In the genomic region with DNA sequence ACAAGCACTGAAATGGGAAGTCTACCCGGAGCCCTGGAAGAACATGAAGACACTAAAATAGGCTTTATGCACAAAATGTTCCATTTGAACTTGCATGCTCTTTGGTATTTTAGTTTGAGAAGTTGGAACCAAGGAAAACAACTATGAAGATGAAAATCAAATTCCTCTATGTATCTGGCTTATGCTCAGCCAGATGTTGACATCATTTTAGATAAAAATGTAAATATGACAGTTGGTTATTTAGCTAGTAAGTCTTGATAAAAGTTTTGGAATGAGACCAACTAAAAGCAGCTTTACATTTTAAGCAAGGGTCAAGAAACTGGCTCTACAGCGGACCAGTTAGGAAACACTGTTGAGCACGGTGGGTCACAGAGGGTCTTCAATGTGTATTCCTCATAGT, we compare ENCODE assay signal across 17 mouse cellular contexts. TPM values are rescaled to one million over a fixed set of nuclear protein-coding genes. Genes with fewer than 3 reads are reported as not detected.
DNase-seq lines count a peak whose midpoint lies in the region; ATAC-seq lines count a peak whose summit lies in the region.
"Had no signal": no experiment of that assay in that cellular context is flagged by ENCODE, and none has a peak within 500 bp of the region (broad histone marks: within the 10 kb centered on the region; RNA-seq: fewer than 3 reads in every experiment).

No protein-coding gene starts in this region.

- peaks cover 4% of the 10 kb centered on the region; the same call in 1 of the 2 replicates for H3K36me3 ChIP-seq in heart, embryonic 13.5 days
- no peaks in the 10 kb centered on the region for H3K36me3 ChIP-seq in lung, embryonic 15.5 days
- no peaks in the 10 kb centered on the region for H3K36me3 ChIP-seq in intestine, embryonic 16.5 days (ENCODE audit: control insufficient read depth, insufficient read depth, low read length)
- 0 out of 2 replicates have a peak, but pooled peaks cover 20% of the 10 kb centered on the region for H3K36me3 ChIP-seq in macrophage (ENCODE audit: inconsistent target)
- H3K36me3 ChIP-seq in hindbrain, embryonic 12.5 days = peaks cover 3% of the 10 kb centered on the region; the same call in 1 of the 2 replicates
- H3K36me3 ChIP-seq: forebrain, embryonic 15.5 days had no signal

- peaks cover 68% of the 10 kb centered on the region for H3K4me1 ChIP-seq in heart, embryonic 13.5 days
- H3K4me1 ChIP-seq in lung, embryonic 15.5 days = peaks cover 51% of the 10 kb centered on the region; the same call in 1 of the 2 replicates
- H3K4me1 ChIP-seq in intestine, embryonic 16.5 days (ENCODE audit: control insufficient read depth, insufficient read depth, low read length) = peaks cover 34% of the 10 kb centered on the region
- H3K4me1 ChIP-seq in hindbrain, embryonic 12.5 days = peaks cover 22% of the 10 kb centered on the region

- no peaks in the 10 kb centered on the region for H3K9me3 ChIP-seq in heart, embryonic 13.5 days
- no peaks in the 10 kb centered on the region for H3K9me3 ChIP-seq in lung, embryonic 15.5 days
- H3K9me3 ChIP-seq in intestine, embryonic 16.5 days (ENCODE audit: control insufficient read depth, low read length) = no peaks in the 10 kb centered on the region
- H3K9me3 ChIP-seq in hindbrain, embryonic 12.5 days (replicated peaks) = no peaks in the 10 kb centered on the region
- H3K9me3 ChIP-seq: forebrain, embryonic 15.5 days; hindbrain, embryonic 10.5 days; midbrain, embryonic 10.5 days had no signal

- intact Hi-C loops in heart, postnatal 10 days (cut with DNase I) = loop anchor here (2.0 kb wide), 1 partner anchor 18 kb away; no protein-coding TSS in a partner anchor

- ATAC-seq in heart, embryonic 13.5 days (ENCODE audit: extremely low read depth, insufficient number of reproducible peaks, low FRiP score, low TSS enrichment) = no peak
- no peak for ATAC-seq in lung, embryonic 15.5 days (ENCODE audit: borderline replicate concordance, extremely low read depth, low FRiP score, low TSS enrichment)
- no peak for ATAC-seq in intestine, embryonic 16.5 days
- no peak for ATAC-seq in hindbrain, embryonic 12.5 days (ENCODE audit: low FRiP score)
- ATAC-seq: forebrain, embryonic 15.5 days had no signal

- H3K9ac ChIP-seq in heart, embryonic 13.5 days = no peak overlapping the region
- no peak overlapping the region for H3K9ac ChIP-seq in lung, embryonic 15.5 days
- H3K9ac ChIP-seq in intestine, embryonic 16.5 days (ENCODE audit: low read depth, low read length) = no peak overlapping the region
- H3K9ac ChIP-seq in hindbrain, embryonic 12.5 days = no peak overlapping the region
- H3K9ac ChIP-seq: forebrain, embryonic 15.5 days had no signal

- peak overlapping the region; percentile 33; the same call in 1 of the 2 replicates for H3K27ac ChIP-seq in heart, embryonic 13.5 days (replicated peaks)
- peak overlapping the region; percentile 52 for H3K27ac ChIP-seq in lung, embryonic 15.5 days
- peak overlapping the region; percentile 62 for H3K27ac ChIP-seq in intestine, embryonic 16.5 days (ENCODE audit: low read length)
- peak overlapping the region; percentile 93 for H3K27ac ChIP-seq in macrophage
- H3K27ac ChIP-seq in hindbrain, embryonic 12.5 days = no peak overlapping the region
- H3K27ac ChIP-seq: hindbrain, embryonic 10.5 days; midbrain, embryonic 10.5 days had no signal

- no peak overlapping the region for H3K4me3 ChIP-seq in heart, embryonic 13.5 days
- no peak overlapping the region for H3K4me3 ChIP-seq in lung, embryonic 15.5 days
- no peak overlapping the region for H3K4me3 ChIP-seq in intestine, embryonic 16.5 days (ENCODE audit: low read length)
- no peak overlapping the region for H3K4me3 ChIP-seq in macrophage (ENCODE audit: inconsistent target)
- no peak overlapping the region for H3K4me3 ChIP-seq in hindbrain, embryonic 12.5 days
- H3K4me3 ChIP-seq: forebrain, embryonic 15.5 days; hindbrain, embryonic 10.5 days; midbrain, embryonic 10.5 days had no signal

- no peak overlapping the region for H3K4me2 ChIP-seq in heart, embryonic 13.5 days
- H3K4me2 ChIP-seq in lung, embryonic 15.5 days = no peak overlapping the region
- no peak overlapping the region for H3K4me2 ChIP-seq in intestine, embryonic 16.5 days (ENCODE audit: low read depth, low read length)
- no peak overlapping the region for H3K4me2 ChIP-seq in hindbrain, embryonic 12.5 days (replicated peaks)
- H3K4me2 ChIP-seq: forebrain, embryonic 15.5 days had no signal

- 72% methylated on average over 3 of the region's 3 CpGs for WGBS in heart, embryonic 13.5 days
- 60% methylated on average over 3 of the region's 3 CpGs for WGBS in lung, embryonic 15.5 days
- 75% methylated on average over 3 of the region's 3 CpGs for WGBS in intestine, embryonic 16.5 days
- 75% methylated on average over 3 of the region's 3 CpGs for WGBS in macrophage (ENCODE audit: missing documents)
- WGBS in hindbrain, embryonic 12.5 days = 92% methylated on average over 3 of the region's 3 CpGs

- DNase-seq in heart, postnatal 10 days = no peak
- no peak for DNase-seq in lung, adult 18-20 months
- DNase-seq: adrenal gland, adult 2 months; cerebellum, adult 11 months; cerebellum, postnatal 25 days; kidney, adult 8-10 months; layer of hippocampus, postnatal 36 days; right cerebral cortex, adult 18-20 months had no signal

- peaks cover 99% of the 10 kb centered on the region for H3K79me2 ChIP-seq in macrophage (ENCODE audit: inconsistent target)

- H3K27me3 ChIP-seq in heart, embryonic 13.5 days (replicated peaks) = no peaks in the 10 kb centered on the region
- no peaks in the 10 kb centered on the region for H3K27me3 ChIP-seq in lung, embryonic 15.5 days
- no peaks in the 10 kb centered on the region for H3K27me3 ChIP-seq in intestine, embryonic 16.5 days (replicated peaks; ENCODE audit: control insufficient read depth, insufficient read depth, low read length)
- no peaks in the 10 kb centered on the region for H3K27me3 ChIP-seq in hindbrain, embryonic 12.5 days
- H3K27me3 ChIP-seq: CH12.LX; forebrain, embryonic 15.5 days had no signal

RNA-seq across cellular contexts. Expression of a gene that starts 4.9 kb away (rescaled TPM):
- polyA plus RNA-seq in heart, embryonic 13.5 days (2015; fragmentation: Nextera tagmentation; extraction: Ambion mirVana) = 15.1 and 17.1 TPM in 2 replicates
- 10 to 100 TPM; 15.9 to 19.0 TPM for total RNA-seq in heart, postnatal 10 days (2021)
- 24.2 and 30.1 TPM in 2 replicates for polyA plus RNA-seq in lung, embryonic 15.5 days (2015; fragmentation: Nextera tagmentation; extraction: Ambion mirVana)
- 18.3 and 18.4 TPM in 2 replicates for polyA plus RNA-seq in intestine, embryonic 16.5 days (2015; fragmentation: Nextera tagmentation; extraction: Ambion mirVana)
- 100 to 1,000 TPM in 24 of 26 experiments, 10 to 100 TPM in 2; 75.0 to 334 (median 129) TPM for total RNA-seq in macrophage (2018; cell fraction: chromatin; rRNA removed)
- 100 to 1,000 TPM; 225 to 568 (median 292) TPM for total RNA-seq in macrophage (2018; cell fraction: cytosol; rRNA removed)
- 100 to 1,000 TPM; 152 to 371 (median 210) TPM for total RNA-seq in macrophage (2018; cell fraction: nucleus; rRNA removed)
- polyA plus RNA-seq in macrophage (2018) = 189 to 289 TPM (median 212 TPM) in 3 replicates
- polyA plus RNA-seq in hindbrain, embryonic 12.5 days (2016; fragmentation: Nextera tagmentation; extraction: Ambion mirVana) = 33.9 and 39.6 TPM in 2 replicates

RNA-seq across cellular contexts. Expression of a gene that starts 31.3 kb away (rescaled TPM):
- polyA plus RNA-seq in heart, embryonic 13.5 days (2015; fragmentation: Nextera tagmentation; extraction: Ambion mirVana) = 523 and 569 TPM in 2 replicates
- 100 to 1,000 TPM; 247 to 258 TPM for total RNA-seq in heart, postnatal 10 days (2021)
- polyA plus RNA-seq in lung, embryonic 15.5 days (2015; fragmentation: Nextera tagmentation; extraction: Ambion mirVana) = 602 and 647 TPM in 2 replicates
- polyA plus RNA-seq in intestine, embryonic 16.5 days (2015; fragmentation: Nextera tagmentation; extraction: Ambion mirVana) = 763 and 818 TPM in 2 replicates
- total RNA-seq in macrophage (2018; cell fraction: chromatin; rRNA removed) = 10 to 100 TPM in 11 of 26 experiments, 1 to 10 TPM in 15; 2.9 to 55.4 (median 8.2) TPM
- total RNA-seq in macrophage (2018; cell fraction: cytosol; rRNA removed) = 100 to 1,000 TPM; 179 to 384 (median 241) TPM
- 10 to 100 TPM; 10.3 to 61.2 (median 24.7) TPM for total RNA-seq in macrophage (2018; cell fraction: nucleus; rRNA removed)
- 167 to 496 TPM (median 309 TPM) in 3 replicates for polyA plus RNA-seq in macrophage (2018)
- polyA plus RNA-seq in hindbrain, embryonic 12.5 days (2016; fragmentation: Nextera tagmentation; extraction: Ambion mirVana) = 448 and 466 TPM in 2 replicates
